Mouse (Mus musculus): ENCODE measurements at regions not wholly inside any gene's neighbourhood (a gene's known extent, or its start where the extent isn't known, plus 50 kb on each side); places are given as distances from the start of the nearest gene placed in this dataset.

DNA sequence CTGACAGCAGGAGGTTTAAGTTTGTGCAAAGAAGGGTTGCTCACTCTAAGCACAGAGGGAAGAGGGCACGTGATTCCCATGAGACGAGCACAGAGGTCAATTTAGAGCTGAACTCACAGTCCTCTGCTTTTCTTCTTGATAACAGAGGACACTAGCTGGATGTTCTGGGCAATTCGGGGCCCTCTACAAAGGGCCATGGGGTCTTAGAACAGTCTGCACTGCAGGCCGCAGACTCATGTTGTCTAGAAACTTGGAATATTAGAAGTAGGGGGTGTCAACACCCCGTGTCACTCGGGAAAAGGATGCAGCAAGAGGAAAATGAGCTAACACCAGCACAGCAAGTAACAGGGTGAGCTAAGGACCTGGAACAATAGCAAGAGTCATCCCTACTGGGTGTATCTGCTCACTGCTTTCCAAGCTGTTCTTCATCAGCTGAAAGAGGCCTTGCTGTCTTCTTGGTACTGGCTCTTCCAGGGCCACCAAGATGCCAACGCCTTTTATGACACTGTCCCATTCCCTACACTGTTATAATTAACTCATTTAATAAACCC lies 58.5 kb upstream of the Gm45716 start:
- TF ChIP-seq POLR2A (IDR thresholded peaks at IDR 0.05; ENCODE audit: insufficient read depth, low read length) (no peak), CTCF (IDR thresholded peaks at IDR 0.05; ENCODE audit: low read depth, low read length) (no peak), EP300 (IDR thresholded peaks at IDR 0.05; ENCODE audit: insufficient read depth, low read depth, low read length) (no peak)
- Histone ChIP-seq H3K4me1 (ENCODE audit: control insufficient read depth, insufficient read depth, low read length) (no peaks in the 10 kb centered on the region), H3K27me3 (ENCODE audit: control insufficient read depth, insufficient read depth, low read length, poor library complexity, severe bottlenecking) (no peaks in the 10 kb centered on the region), H3K9ac (ENCODE audit: low read depth, poor library complexity, severe bottlenecking) (no peak overlapping the region), H3K27ac (ENCODE audit: insufficient read depth, low read length) (no peak overlapping the region), H3K9me3 (replicated peaks; ENCODE audit: control insufficient read depth, insufficient read depth, low read length, poor library complexity, severe bottlenecking) (no peaks in the 10 kb centered on the region), H3K4me3 (ENCODE audit: low read depth, low read length) (no peak overlapping the region), H3K36me3 (ENCODE audit: control insufficient read depth, insufficient read depth, low read length, poor library complexity, severe bottlenecking) (no peaks in the 10 kb centered on the region)

GRCm38 (mm10) chr11:90129793-90130624 lies 57.5 kb upstream of the Gm45716 start:
- no peaks in the 10 kb centered on the region for H3K4me1 ChIP-seq (ENCODE audit: control insufficient read depth, insufficient read depth, low read length)
- H3K27ac ChIP-seq (ENCODE audit: insufficient read depth, low read length) = no peak overlapping the region
- TF ChIP-seq POLR2A (IDR thresholded peaks at IDR 0.05; ENCODE audit: insufficient read depth, low read length) = no peak
- TF ChIP-seq EP300 (IDR thresholded peaks at IDR 0.05; ENCODE audit: insufficient read depth, low read depth, low read length) = no peak
- TF ChIP-seq CTCF (IDR thresholded peaks at IDR 0.05; ENCODE audit: low read depth, low read length) = no peak
- H3K9me3 ChIP-seq (replicated peaks; ENCODE audit: control insufficient read depth, insufficient read depth, low read length, poor library complexity, severe bottlenecking) = no peaks in the 10 kb centered on the region
- no peaks in the 10 kb centered on the region for H3K27me3 ChIP-seq (ENCODE audit: control insufficient read depth, insufficient read depth, low read length, poor library complexity, severe bottlenecking)
- H3K36me3 ChIP-seq (ENCODE audit: control insufficient read depth, insufficient read depth, low read length, poor library complexity, severe bottlenecking) = no peaks in the 10 kb centered on the region
- H3K4me3 ChIP-seq (ENCODE audit: low read depth, low read length) = no peak overlapping the region
- no peak overlapping the region for H3K9ac ChIP-seq (ENCODE audit: low read depth, poor library complexity, severe bottlenecking)

DNA sequence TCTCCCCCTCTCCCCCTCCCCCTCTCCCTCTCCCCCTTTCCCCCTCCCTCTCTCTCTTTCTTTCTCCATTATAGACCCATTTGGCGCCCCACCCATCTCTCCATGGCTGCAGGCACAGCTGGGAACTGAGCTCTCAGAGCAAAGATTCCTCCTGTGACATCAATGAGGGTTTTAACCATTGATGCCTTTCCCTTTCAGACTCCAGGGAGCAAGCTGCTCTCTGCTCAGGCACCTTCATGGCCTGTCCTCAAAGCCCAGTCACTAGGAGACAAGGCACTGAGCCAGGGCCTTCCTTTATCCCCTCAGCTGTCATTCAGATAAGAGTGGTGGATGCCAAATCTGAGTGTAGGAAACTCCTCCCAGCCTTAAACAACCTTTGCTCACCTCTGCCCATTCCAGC lies 56.8 kb upstream of the Gm45716 start:
- no peak for TF ChIP-seq POLR2A (IDR thresholded peaks at IDR 0.05; ENCODE audit: insufficient read depth, low read length)
- no peak for TF ChIP-seq CTCF (IDR thresholded peaks at IDR 0.05; ENCODE audit: low read depth, low read length)
- no peak for TF ChIP-seq EP300 (IDR thresholded peaks at IDR 0.05; ENCODE audit: insufficient read depth, low read depth, low read length)
- Histone ChIP-seq H3K4me1 (ENCODE audit: control insufficient read depth, insufficient read depth, low read length) (no peaks in the 10 kb centered on the region), H3K9me3 (replicated peaks; ENCODE audit: control insufficient read depth, insufficient read depth, low read length, poor library complexity, severe bottlenecking) (no peaks in the 10 kb centered on the region), H3K27me3 (ENCODE audit: control insufficient read depth, insufficient read depth, low read length, poor library complexity, severe bottlenecking) (no peaks in the 10 kb centered on the region), H3K9ac (ENCODE audit: low read depth, poor library complexity, severe bottlenecking) (no peak overlapping the region), H3K27ac (ENCODE audit: insufficient read depth, low read length) (no peak overlapping the region), H3K4me3 (ENCODE audit: low read depth, low read length) (no peak overlapping the region), H3K36me3 (ENCODE audit: control insufficient read depth, insufficient read depth, low read length, poor library complexity, severe bottlenecking) (no peaks in the 10 kb centered on the region)

GRCm38 (mm10) chr11:90132579-90132978 lies 54.9 kb upstream of the Gm45716 start:
- Histone ChIP-seq H3K27ac (ENCODE audit: insufficient read depth, low read length) (no peak overlapping the region), H3K9me3 (replicated peaks; ENCODE audit: control insufficient read depth, insufficient read depth, low read length, poor library complexity, severe bottlenecking) (no peaks in the 10 kb centered on the region), H3K4me1 (ENCODE audit: control insufficient read depth, insufficient read depth, low read length) (no peaks in the 10 kb centered on the region), H3K4me3 (ENCODE audit: low read depth, low read length) (no peak overlapping the region), H3K9ac (ENCODE audit: low read depth, poor library complexity, severe bottlenecking) (no peak overlapping the region), H3K27me3 (ENCODE audit: control insufficient read depth, insufficient read depth, low read length, poor library complexity, severe bottlenecking) (no peaks in the 10 kb centered on the region), H3K36me3 (ENCODE audit: control insufficient read depth, insufficient read depth, low read length, poor library complexity, severe bottlenecking) (no peaks in the 10 kb centered on the region)
- TF ChIP-seq POLR2A (IDR thresholded peaks at IDR 0.05; ENCODE audit: insufficient read depth, low read length) (no peak), CTCF (IDR thresholded peaks at IDR 0.05; ENCODE audit: low read depth, low read length) (no peak), EP300 (IDR thresholded peaks at IDR 0.05; ENCODE audit: insufficient read depth, low read depth, low read length) (no peak)

GRCm38 (mm10) chr11:90136307-90136706 lies 51.2 kb upstream of the Gm45716 start:
- Histone ChIP-seq H3K27me3 (ENCODE audit: control insufficient read depth, insufficient read depth, low read length, poor library complexity, severe bottlenecking) (no peaks in the 10 kb centered on the region; the same call in 1 of the 2 replicates), H3K4me1 (ENCODE audit: control insufficient read depth, insufficient read depth, low read length) (no peaks in the 10 kb centered on the region), H3K4me3 (ENCODE audit: low read depth, low read length) (no peak overlapping the region), H3K36me3 (ENCODE audit: control insufficient read depth, insufficient read depth, low read length, poor library complexity, severe bottlenecking) (no peaks in the 10 kb centered on the region), H3K9me3 (replicated peaks; ENCODE audit: control insufficient read depth, insufficient read depth, low read length, poor library complexity, severe bottlenecking) (no peaks in the 10 kb centered on the region), H3K27ac (ENCODE audit: insufficient read depth, low read length) (no peak overlapping the region), H3K9ac (ENCODE audit: low read depth, poor library complexity, severe bottlenecking) (no peak overlapping the region)
- TF ChIP-seq EP300 (IDR thresholded peaks at IDR 0.05; ENCODE audit: insufficient read depth, low read depth, low read length) (no peak), CTCF (IDR thresholded peaks at IDR 0.05; ENCODE audit: low read depth, low read length) (no peak), POLR2A (IDR thresholded peaks at IDR 0.05; ENCODE audit: insufficient read depth, low read length) (no peak)
